Mouse (Mus musculus) WW6 (cell line): ENCODE measurements around the gene Arhgap40.

Experiments used
- DNase-seq: peaks from one replicate; pipeline ENCODE4 v3.0.0-alpha.2; 2013; ENCODE audit warnings: low read depth, low spot score

Gene Arhgap40

GRCm38 (mm10) chr2:158512528-158512927, at the start of gene Arhgap40:
TSS of gene Arhgap40 (plus strand) at chr2:158512796.
- DNase-seq, result no peak

- no peak for DNase-seq
These were observed 38.4 kb upstream of the Arhgap40 start for GRCm38 (mm10) chr2:158474159-158474558.

- DNase-seq, result no peak
These were observed 35.0 kb upstream of the Arhgap40 start for GRCm38 (mm10) chr2:158477640-158478039.

- DNase-seq, result no peak
These were observed 14.1 kb upstream of the Arhgap40 start for GRCm38 (mm10) chr2:158498457-158498856.

GRCm38 (mm10) chr2:158501836-158502812, 10.5 kb upstream of the Arhgap40 start, which contains the start of gene Adig:
TSS of gene Adig (plus strand) at chr2:158502612.
- no peak for DNase-seq

- no peak for DNase-seq
These were observed 9.4 kb upstream of the Arhgap40 start for GRCm38 (mm10) chr2:158503226-158503625.

- no peak for DNase-seq
These were observed 8.9 kb upstream of the Arhgap40 start for GRCm38 (mm10) chr2:158503671-158504070.

- no peak for DNase-seq
These were observed 6.1 kb upstream of the Arhgap40 start for GRCm38 (mm10) chr2:158506475-158506874.

GRCm38 (mm10) chr2:158507046-158507445, 5.5 kb upstream of the Arhgap40 start:
- DNase-seq, result no peak

GRCm38 (mm10) chr2:158510665-158511064, 1.9 kb upstream of the Arhgap40 start:
- no peak for DNase-seq

GRCm38 (mm10) chr2:158513821-158514336, 1.3 kb downstream of the Arhgap40 start:
- DNase-seq, result no peak

GRCm38 (mm10) chr2:158518583-158518982, 6.0 kb downstream of the Arhgap40 start:
- DNase-seq, result no peak

- DNase-seq, result no peak
These were observed 6.5 kb downstream of the Arhgap40 start for GRCm38 (mm10) chr2:158519071-158519470.

- DNase-seq, result no peak
These were observed 7.2 kb downstream of the Arhgap40 start for GRCm38 (mm10) chr2:158519800-158520199.

- DNase-seq, result no peak
These were observed 10.5 kb downstream of the Arhgap40 start for GRCm38 (mm10) chr2:158523060-158523459.

GRCm38 (mm10) chr2:158524129-158524860, 11.7 kb downstream of the Arhgap40 start:
- DNase-seq, result no peak

- no peak for DNase-seq
These were observed 21.5 kb downstream of the Arhgap40 start for GRCm38 (mm10) chr2:158534090-158534489.

- no peak for DNase-seq
These were observed 22.0 kb downstream of the Arhgap40 start for GRCm38 (mm10) chr2:158534559-158534958.

- no peak for DNase-seq
These were observed 27.1 kb downstream of the Arhgap40 start for GRCm38 (mm10) chr2:158539433-158540305.

- no peak for DNase-seq
These were observed 28.7 kb downstream of the Arhgap40 start for GRCm38 (mm10) chr2:158541286-158541685.

- DNase-seq, result no peak
These were observed 32.7 kb downstream of the Arhgap40 start for GRCm38 (mm10) chr2:158545266-158545665.
